Mouse (Mus musculus): ENCODE measurements at regions not wholly inside any gene's neighbourhood (a gene's known extent, or its start where the extent isn't known, plus 50 kb on each side); places are given as distances from the start of the nearest gene placed in this dataset.

DNA sequence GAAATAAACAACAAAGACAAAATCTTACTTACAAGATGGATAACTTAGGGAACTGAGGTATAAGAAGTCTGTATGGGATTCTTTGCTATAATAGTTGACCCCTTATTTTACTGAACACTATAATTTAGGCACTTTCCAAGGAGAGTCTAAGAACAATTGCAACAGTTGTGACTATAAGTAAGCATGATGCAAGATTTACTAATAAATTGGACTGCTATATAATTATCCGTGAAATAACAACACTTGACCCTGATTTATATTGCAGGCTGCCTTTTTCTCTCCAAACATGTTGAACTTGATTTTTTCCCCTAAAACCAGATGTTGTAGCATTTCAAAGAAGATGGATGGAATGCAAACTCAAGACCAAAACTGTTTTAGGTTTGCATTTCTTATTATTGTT lies 237.2 kb upstream of the Mef2c start:
- no peak for DNase-seq

DNA sequence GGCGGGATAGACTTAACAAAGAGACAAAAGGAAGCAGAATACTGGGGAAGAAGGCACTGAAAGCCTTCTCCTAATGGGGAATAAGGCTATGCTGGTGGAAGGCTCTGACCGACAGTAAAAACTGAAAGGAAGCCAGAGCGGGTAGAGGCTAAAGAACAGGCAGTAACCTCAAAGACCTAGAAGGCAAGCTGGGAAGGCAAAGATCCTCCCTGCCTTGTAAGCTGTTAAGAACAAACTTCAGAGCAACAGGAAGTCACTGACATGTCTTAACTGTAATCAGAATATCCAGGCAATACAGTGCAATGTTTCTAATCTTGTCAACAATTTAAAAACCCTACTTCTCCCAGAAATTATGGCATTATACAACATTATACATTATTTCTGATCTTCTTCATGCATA lies 235.2 kb upstream of the Mef2c start:
- DNase-seq: no peak

DNA sequence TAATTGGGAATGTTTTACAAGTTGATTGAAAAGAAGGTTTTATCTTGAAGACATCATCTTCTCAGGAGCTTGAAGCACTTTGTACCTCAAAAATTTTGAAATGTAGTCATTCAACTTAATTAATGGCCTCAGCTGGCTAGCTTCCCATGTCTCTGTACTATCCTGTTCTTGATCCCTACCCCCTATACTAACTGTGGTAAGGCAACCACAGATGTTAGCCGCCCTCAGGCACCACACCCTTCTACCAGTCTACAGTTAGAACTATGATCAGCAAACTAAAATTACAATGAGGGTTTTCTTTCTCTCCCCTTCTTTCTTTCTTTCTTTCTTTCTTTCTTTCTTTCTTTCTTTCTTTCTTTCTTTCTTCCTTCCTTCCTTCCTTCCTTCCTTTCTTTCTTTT lies 225.1 kb upstream of the Mef2c start:
- no peak for DNase-seq

DNA sequence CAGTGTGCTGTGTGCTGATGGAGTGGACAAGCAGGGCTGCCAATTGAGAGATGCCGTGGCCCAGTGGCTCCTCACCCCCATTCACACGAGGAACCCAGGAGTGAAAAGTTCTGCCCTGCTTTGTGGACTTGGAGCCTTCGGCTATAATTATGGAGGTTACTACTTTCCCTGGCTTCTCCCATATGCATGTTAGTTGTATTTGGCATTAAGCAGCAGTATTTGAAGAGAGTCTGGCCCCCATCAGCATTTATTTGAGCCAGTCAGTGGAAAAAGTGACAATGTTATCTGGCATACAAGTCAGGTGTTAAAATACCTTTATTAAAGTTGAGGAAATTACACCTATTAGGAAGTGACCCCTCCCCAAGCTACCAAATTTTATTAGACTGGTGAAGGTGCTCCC lies 196.1 kb upstream of the Mef2c start:
- DNase-seq: no peak

DNA sequence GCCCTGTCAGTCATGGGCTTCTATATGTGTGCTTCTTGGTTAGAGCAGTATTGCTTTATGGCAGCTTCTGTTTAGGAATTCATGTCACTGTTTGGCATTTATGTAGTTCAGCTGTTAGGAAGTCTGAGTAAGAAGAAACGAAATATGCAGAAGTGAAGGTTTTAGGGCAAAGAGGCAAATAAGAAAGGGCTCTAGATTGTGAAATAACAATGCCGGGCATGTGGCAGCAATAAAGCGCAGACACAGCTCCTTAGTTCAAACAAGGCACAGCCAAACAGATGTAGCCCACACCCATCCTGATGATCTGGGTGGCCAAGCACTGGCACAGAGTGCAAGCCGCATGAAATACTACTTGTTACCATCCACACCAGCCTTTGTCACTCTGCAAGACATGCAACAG lies 175.3 kb upstream of the Mef2c start:
- DNase-seq: no peak

DNA sequence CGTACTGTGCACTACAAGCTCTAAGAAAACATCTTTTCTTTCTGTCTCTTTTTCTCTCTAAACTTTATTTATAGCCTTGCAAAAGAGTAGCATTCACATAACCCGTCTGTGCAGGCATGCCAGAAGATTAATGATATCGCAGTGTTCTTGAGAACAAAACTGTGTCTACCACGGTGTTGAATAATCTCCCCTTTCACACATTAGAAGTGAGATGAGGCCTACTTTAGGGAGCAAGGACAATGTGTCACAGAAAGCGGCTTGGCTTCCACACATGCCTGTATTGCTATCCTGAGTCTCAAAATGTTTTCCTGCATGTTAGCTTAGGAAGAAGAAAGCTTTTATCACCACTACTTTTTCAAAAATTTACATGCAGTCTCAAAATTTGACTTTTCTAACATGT lies 170.1 kb upstream of the Mef2c start:
- no peak for DNase-seq

DNA sequence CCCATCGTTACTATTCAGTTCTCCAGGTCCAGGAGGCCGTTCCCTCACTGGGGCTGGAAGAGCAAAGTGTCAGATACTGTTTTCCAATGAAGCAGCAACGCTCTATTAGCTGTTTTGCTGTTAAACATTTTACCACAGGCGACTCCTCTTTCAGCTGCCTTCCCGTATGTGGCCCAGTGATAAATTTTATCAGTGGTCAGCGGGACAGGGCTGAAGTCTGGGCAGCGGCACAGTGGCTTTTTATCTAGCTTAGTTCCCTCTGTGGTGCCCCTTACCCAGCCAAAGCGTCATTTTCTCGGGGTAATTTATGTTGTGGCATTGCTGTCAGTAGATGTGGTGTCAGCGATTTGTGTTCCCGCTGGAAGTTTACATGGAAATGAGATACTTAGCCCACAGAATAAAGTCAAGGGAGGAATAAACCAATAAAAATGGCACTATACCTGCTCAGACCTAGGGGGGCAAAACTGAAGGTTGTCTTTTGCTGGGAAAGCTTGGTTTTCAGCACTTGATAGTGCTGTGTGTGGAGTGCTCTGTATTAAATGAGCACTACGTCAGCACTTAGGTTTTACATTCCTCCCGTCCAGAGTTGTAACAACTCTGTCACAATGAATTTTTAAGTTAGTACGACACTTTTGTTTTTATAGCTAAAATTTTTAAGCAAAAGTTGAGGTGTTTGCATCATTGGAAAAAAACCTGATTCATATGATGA lies 159.1 kb upstream of the Mef2c start:
- DNase-seq: no peak

DNA sequence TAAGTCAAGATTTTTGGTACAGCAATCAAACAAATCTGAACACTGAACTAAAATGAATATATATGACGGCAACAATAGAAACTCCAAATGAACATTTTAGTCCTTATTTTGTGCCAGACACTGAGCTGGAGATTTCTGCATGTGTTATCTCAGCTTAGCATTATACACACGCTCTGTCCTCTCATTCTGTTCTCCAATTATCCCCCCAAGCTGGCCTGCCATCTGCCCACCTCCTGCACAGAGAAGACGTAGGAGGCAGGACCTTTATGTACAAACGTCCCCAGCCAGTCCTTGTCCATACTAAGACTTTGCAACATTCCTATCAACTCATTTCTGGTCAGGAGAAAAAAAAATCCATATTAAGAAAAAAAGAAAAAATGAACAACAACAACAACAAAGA lies 148.5 kb upstream of the Mef2c start:
- DNase-seq: no peak

DNA sequence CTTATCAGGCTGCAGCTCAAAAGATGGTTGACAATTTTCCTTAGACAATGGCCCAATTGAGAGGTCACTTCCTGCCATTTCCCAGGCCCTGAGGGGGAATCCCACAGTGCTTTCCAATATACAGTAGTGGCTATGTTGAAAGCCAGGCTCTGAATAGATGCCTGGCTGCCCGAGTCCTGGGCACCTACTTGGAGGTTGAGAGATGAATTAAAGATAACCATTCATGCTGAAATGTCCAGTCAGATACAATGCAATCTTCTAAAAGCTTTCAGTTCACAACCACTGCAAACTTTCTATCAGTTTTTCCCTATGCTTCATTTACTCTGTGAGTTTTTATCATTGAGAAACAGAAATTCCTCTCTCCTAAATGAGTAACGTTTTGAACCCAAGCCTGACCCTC lies 143.3 kb upstream of the Mef2c start:
- DNase-seq: no peak

DNA sequence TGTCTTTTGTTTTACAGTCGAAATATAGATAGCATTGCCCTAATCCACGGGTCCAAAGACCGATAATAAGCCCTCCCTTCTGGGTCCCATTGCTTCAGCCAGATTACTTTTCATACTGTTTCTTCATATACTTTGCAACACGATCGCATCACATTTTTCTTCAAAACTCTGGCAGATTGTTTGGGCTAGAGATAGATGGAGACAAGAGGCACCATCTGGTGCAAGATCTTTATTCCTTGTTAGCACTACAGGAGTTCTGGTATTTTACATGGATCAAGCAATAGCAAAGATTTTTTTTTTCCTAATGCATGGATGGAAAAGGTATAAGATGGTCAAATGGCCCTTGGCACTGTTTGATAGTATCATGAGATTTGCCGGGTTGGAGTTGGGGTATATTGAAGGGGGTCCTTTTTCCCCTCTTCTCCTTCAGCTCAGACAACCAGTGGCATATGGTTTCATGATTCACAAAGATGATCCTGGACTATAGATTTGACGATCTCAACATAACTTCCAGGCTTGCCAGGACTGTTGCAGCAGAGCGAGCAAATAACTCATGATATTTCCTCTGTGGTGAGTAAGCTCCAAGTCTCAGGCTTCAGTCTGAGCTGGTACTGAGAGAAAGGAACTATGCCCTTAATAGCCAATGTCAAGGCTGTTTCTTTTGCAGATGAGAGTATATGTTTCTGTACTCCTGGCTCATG lies 127.6 kb upstream of the Mef2c start:
- no peak for DNase-seq

DNA sequence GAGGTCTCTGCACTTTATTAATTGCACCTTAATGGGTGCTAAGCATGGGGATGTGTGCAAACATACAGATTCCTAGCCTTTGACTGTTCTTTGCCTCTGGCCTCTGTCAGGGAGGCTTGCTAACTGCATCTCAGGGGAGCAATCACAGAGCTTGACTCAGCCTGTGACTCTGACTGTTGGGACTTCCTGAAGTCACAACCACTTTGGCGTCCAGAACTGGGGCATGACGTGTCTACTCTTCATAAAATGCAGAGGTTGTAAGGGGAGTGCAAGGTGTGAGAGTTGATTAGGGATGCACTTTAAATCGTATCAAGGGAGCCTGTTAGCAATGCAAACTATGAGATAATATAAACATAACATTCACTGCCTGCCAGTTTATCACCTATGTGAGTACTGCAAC lies 125.2 kb upstream of the Mef2c start:
- DNase-seq: no peak

DNA sequence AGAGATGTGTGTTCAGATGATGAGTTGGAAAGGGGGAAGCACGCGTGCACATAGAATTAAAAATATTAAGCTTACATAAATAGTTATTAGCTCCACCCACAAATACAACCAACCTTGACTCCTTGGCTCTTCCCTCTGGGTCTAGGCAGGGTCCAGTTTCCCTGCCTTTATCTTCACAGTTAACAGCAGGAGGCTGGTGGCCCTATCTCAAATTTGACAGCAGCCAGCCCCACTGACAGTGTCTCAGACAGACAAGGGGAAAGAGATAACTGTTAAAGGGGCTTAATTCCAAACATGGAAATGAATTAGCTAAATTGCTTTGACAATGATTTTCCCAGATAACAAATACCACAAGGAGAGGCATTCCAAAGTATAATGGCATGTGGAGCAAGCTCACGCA lies 121.2 kb upstream of the Mef2c start:
- DNase-seq: no peak

DNA sequence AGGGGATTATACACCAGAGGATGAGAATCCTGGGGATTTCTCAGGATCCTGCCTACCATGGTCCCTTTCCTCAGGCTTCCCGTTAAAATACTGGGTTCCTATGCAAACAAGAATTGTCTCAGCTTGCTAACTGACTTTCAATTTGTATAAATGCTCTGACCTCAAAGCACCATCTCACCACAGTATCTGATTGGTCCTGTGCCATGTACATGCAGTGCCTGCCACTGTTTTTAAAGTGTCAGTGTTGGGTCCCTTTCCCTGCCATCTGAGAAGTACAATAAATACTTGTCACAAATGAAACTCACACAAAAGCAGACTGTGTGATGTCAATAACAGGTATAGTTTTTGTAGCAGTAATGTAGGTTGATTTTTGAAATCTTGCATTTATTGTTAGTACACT lies 109.1 kb upstream of the Mef2c start:
- no peak for DNase-seq

DNA sequence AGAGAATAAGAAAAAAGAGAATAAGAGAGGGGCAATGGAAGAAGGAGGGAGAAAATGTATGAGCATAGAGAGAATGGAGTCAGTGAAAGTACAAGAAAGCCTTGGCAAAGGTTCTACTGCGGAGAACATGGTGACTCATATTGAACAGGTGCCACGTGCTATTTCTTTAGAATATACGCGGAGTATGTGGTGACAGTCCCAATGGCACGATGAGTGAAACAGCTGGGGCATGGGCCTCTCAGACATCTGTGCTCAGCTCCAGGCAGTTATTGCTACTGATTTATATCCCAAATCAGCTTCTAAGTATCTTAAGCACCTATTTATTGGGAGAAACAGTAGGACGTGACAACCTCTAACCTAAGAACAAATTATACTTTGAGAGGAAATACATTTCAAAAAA lies 104.5 kb upstream of the Mef2c start:
- DNase-seq: no peak

DNA sequence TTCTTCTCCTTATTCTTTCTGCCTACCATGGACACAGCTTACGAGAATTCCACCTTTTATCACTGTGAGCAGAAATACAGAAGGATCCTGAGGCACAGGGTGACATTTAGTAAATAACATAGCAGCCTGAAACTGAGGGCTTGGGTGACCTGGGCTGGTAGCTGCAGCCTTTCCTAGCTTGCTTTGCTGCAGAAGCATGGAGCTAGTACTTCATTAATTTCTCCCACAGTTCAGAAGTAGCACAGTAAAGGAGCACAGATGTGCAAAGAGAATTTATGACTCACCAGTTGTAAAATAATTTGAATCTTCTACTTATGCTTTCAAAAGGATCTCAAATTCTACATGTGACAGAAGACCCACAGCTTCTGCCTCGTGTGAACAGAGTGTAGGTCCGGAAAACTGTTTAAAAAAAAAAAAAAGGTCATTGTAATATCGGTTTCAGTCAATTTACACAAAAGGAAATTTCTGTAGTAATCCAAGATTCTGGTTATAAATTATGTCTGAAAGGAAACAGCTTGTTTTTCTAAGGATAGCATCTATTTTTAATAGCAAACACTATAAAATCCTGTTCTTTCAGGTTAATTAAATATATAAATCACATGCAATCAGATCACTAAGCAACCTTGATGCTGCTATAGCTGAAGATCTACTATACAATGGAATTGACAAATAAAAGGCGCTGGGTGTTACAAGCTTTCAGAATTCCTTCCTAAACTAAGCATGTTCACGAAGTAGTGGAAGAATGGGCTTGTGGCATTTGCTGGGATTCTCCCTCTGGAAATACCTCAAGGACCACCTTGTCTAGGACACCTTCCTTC lies 64.0 kb upstream of the Mef2c start:
- DNase-seq: no peak

DNA sequence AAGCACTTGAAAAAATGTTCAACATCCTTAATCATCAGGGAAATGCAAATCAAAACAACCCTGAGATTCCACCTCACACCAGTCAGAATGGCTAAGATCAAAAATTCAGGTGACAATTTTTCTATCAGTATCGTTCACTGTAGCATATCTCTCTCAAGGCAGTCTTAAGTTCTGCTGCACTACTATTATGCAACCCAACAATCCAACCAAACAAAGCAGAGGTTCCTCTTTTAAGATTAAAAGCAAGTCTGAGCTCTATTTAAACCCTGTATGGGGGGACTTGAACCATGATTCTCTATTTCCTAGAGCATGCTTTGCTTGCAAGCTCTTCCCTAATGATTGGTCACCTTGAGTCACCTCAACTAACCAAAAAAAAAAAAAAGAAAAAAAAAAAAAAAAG lies 59.6 kb upstream of the Mef2c start:
- no peak for DNase-seq

DNA sequence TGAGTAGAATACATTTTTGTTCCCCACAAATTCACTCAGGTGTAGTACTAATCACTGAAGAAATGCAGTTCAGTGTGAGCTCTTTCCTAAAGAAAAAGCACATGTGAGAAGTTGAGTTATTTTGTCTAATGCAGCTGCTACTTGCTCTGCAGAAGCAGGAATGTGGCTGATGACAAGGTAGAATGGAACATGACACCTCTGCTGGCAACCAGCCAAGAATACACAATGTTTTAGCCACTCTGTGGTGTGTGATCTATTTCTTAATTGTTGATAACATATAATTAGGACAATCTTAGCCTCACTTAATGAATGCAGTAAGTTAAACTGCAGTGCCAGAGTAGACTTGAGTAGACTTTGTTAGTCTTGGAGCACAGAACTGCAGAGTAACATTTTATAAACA lies 53.0 kb upstream of the Mef2c start:
- no peak for DNase-seq

DNA sequence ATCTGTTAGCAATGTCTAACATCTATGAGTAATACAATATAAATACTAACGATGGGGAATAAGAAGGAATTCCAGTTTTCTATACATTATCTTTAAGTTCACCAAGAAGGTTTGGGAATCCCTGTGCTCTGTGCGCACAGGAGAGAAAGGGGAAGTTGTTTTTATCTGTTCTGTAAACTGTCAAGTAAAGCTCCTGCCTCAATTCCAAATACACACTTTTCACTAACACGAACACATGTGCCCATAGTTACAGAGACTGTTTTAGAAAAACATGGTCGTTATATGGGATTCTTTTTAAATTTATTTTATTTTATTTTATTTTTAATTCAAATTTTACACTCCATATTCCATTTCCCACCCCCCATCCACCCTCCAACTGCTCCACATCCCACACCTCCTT lies 50.8 kb upstream of the Mef2c start:
- DNase-seq: no peak

All from lung, postnatal 4 days (tissue).